Mouse (Mus musculus) stomach, embryonic 15.5 days (tissue): ENCODE data around the gene Tmem47. TPM values are rescaled to one million over a fixed set of nuclear protein-coding genes. Genes with fewer than 3 reads are reported as not detected.
A peak's percentile ranks its signal among the peaks of the same experiment; 100 is the strongest.

Experiments
- ATAC-seq: fragments of 200-750 bp; cut with Nextera tagmentation; 2 replicates; pipeline ENCODE4 v1.8.0; 2017; ENCODE audit warnings: low read depth, moderate number of reproducible peaks, moderate TSS enrichment; ENCODE audit not compliant: insufficient read depth, low FRiP score
- H3K27ac ChIP-seq: fragments of 300-500 bp; sonication (generic); 2 replicates; pipeline ENCODE4 v1.5.1; 2015; ENCODE audit warnings: mild to moderate bottlenecking, inconsistent platforms
- H3K27me3 ChIP-seq: fragments of 300-500 bp; sonication (generic); replicated peaks from 2 replicates; pipeline ENCODE4 v1.6.1; 2015; ENCODE audit warnings: inconsistent platforms
- H3K36me3 ChIP-seq: fragments of 300-500 bp; sonication (generic); 2 replicates; pipeline ENCODE4 v1.6.1; 2015; ENCODE audit warnings: inconsistent platforms
- H3K4me1 ChIP-seq: fragments of 300-500 bp; sonication (generic); 2 replicates; pipeline ENCODE4 v1.6.1; 2015; ENCODE audit warnings: inconsistent platforms
- H3K4me2 ChIP-seq: fragments of 300-500 bp; sonication (generic); 2 replicates; pipeline ENCODE4 v1.6.1; 2015; ENCODE audit warnings: mild to moderate bottlenecking, inconsistent platforms
- H3K4me3 ChIP-seq: fragments of 300-500 bp; sonication (generic); replicated peaks from 2 replicates; pipeline ENCODE4 v1.5.1; 2015; ENCODE audit warnings: inconsistent platforms
- H3K9ac ChIP-seq: fragments of 300-500 bp; sonication (generic); 2 replicates; pipeline ENCODE4 v1.6.1; 2015; ENCODE audit warnings: inconsistent platforms
- H3K9me3 ChIP-seq: fragments of 300-500 bp; sonication (generic); 2 replicates; pipeline ENCODE4 v1.6.1; 2016; ENCODE audit warnings: inconsistent platforms
- WGBS: fragments of 180-500 bp; shearing (Covaris S2); methylation state at CpG from one replicate; pipeline ENCODE4 v1.1.7; 2015; 5-methylcytosine and 5-hydroxymethylcytosine counted together
- polyA plus RNA-seq: library from polyadenylated mRNA; unstranded; fragments of >200 nt; fragmentation: Nextera tagmentation; extraction: Ambion mirVana; gene quantifications from 2 replicates; pipeline ENCODE4 v1.2.1, GENCODE M21; 2015

Tmem47 gene
- 12.5 and 17.1 TPM in 2 replicates for polyA plus RNA-seq

GRCm38 (mm10) chrX:81070210-81070803 lies at the start of gene Tmem47:
TSS of gene Tmem47 (plus strand) at chrX:81070698.
- no peaks in the 10 kb centered on the region for H3K9me3 ChIP-seq
- H3K36me3 ChIP-seq = no peaks in the 10 kb centered on the region
- H3K4me3 ChIP-seq = peak within 1 kb of the TSS; percentile 56
- peak within 1 kb of the TSS; percentile 69 for H3K27ac ChIP-seq
- peak within 1 kb of the TSS; percentile 60 for H3K4me2 ChIP-seq
- peak within 1 kb of the TSS; percentile 29; the same call in 1 of the 2 replicates for H3K9ac ChIP-seq
- no peaks in the 10 kb centered on the region for H3K4me1 ChIP-seq
- no peaks in the 10 kb centered on the region for H3K27me3 ChIP-seq
- 4% methylated on average over 35 of the region's 39 CpGs for WGBS
- peak; percentile 94 for ATAC-seq

GRCm38 (mm10) chrX:81070804-81071461 lies 435 bp downstream of the Tmem47 start:
- 15% methylated on average over 37 of the region's 45 CpGs for WGBS
- no peak; the same call in 1 of the 2 replicates for ATAC-seq
- H3K9ac ChIP-seq = peak overlapping the region; percentile 29; the same call in 1 of the 2 replicates

GRCm38 (mm10) chrX:81071746-81072640 lies 1.5 kb downstream of the Tmem47 start:
- Histone ChIP-seq H3K27ac (peak overlapping the region; percentile 68; the same call in 1 of the 2 replicates), H3K36me3 (no peaks in the 10 kb centered on the region), H3K27me3 (no peaks in the 10 kb centered on the region), H3K4me1 (no peaks in the 10 kb centered on the region), H3K4me3 (peak overlapping the region; percentile 56), H3K9me3 (no peaks in the 10 kb centered on the region), H3K4me2 (peak overlapping the region; percentile 60), H3K9ac (no peak overlapping the region)
- 19% methylated on average over 12 of the region's 14 CpGs for WGBS
- ATAC-seq = no peak

More at GRCm38 (mm10) chrX:81070804-81071461, 435 bp downstream of the Tmem47 start:
- no peaks in the 10 kb centered on the region for H3K27me3 ChIP-seq
- H3K9me3 ChIP-seq = no peaks in the 10 kb centered on the region
- peak overlapping the region; percentile 60 for H3K4me2 ChIP-seq
- no peaks in the 10 kb centered on the region for H3K4me1 ChIP-seq
- no peaks in the 10 kb centered on the region for H3K36me3 ChIP-seq
- H3K27ac ChIP-seq = peak overlapping the region; percentile 69
- H3K4me3 ChIP-seq = peak overlapping the region; percentile 56

- ATAC-seq = no peak
- peak overlapping the region; percentile 60 for H3K4me2 ChIP-seq
- no peaks in the 10 kb centered on the region for H3K9me3 ChIP-seq
- H3K27me3 ChIP-seq = no peaks in the 10 kb centered on the region
- no peaks in the 10 kb centered on the region for H3K36me3 ChIP-seq
- 5% methylated on average over 2 of the region's 2 CpGs for WGBS
- no peak overlapping the region for H3K9ac ChIP-seq
- H3K4me3 ChIP-seq = peak overlapping the region; percentile 56
- H3K4me1 ChIP-seq = no peaks in the 10 kb centered on the region
- no peak overlapping the region for H3K27ac ChIP-seq
Measured at GRCm38 (mm10) chrX:81072651-81073050, 2.2 kb downstream of the Tmem47 start.

- no peaks in the 10 kb centered on the region for H3K9me3 ChIP-seq
- WGBS = 54% methylated on average over 4 of the region's 4 CpGs
- H3K4me2 ChIP-seq = no peak overlapping the region
- no peaks in the 10 kb centered on the region for H3K27me3 ChIP-seq
- H3K4me3 ChIP-seq = no peak overlapping the region
- no peak overlapping the region for H3K9ac ChIP-seq
- no peaks in the 10 kb centered on the region for H3K36me3 ChIP-seq
- no peak overlapping the region for H3K27ac ChIP-seq
- no peak for ATAC-seq
- no peaks in the 10 kb centered on the region for H3K4me1 ChIP-seq
Measured at GRCm38 (mm10) chrX:81073834-81074233, 3.3 kb downstream of the Tmem47 start.

GRCm38 (mm10) chrX:81078522-81078921 lies 8.0 kb downstream of the Tmem47 start:
- Histone ChIP-seq H3K9ac (no peak overlapping the region), H3K27ac (no peak overlapping the region), H3K36me3 (no peaks in the 10 kb centered on the region), H3K4me2 (no peak overlapping the region), H3K4me1 (no peaks in the 10 kb centered on the region), H3K4me3 (no peak overlapping the region), H3K9me3 (no peaks in the 10 kb centered on the region), H3K27me3 (no peaks in the 10 kb centered on the region)
- no peak for ATAC-seq

GRCm38 (mm10) chrX:81080996-81081395 lies 10.5 kb downstream of the Tmem47 start:
- WGBS = 48% methylated on average over 2 of the region's 2 CpGs
- ATAC-seq = no peak

GRCm38 (mm10) chrX:81085025-81085752 lies 14.7 kb downstream of the Tmem47 start:
- Histone ChIP-seq H3K27ac (no peak overlapping the region), H3K4me2 (no peak overlapping the region)

More at GRCm38 (mm10) chrX:81080996-81081395, 10.5 kb downstream of the Tmem47 start:
- Histone ChIP-seq H3K4me2 (no peak overlapping the region), H3K9ac (no peak overlapping the region), H3K4me3 (no peak overlapping the region), H3K27ac (no peak overlapping the region), H3K9me3 (no peaks in the 10 kb centered on the region), H3K36me3 (no peaks in the 10 kb centered on the region), H3K27me3 (no peaks in the 10 kb centered on the region), H3K4me1 (no peaks in the 10 kb centered on the region)

GRCm38 (mm10) chrX:81147416-81147815 lies 76.9 kb downstream of the Tmem47 start:
- Histone ChIP-seq H3K9ac (no peak overlapping the region), H3K27me3 (no peaks in the 10 kb centered on the region), H3K27ac (no peak overlapping the region), H3K4me2 (no peak overlapping the region), H3K36me3 (no peaks in the 10 kb centered on the region), H3K9me3 (no peaks in the 10 kb centered on the region), H3K4me3 (no peak overlapping the region), H3K4me1 (no peaks in the 10 kb centered on the region)
- ATAC-seq = no peak
- WGBS = 52% methylated on average over 1 of the region's 1 CpGs

More at GRCm38 (mm10) chrX:81085025-81085752, 14.7 kb downstream of the Tmem47 start:
- H3K27me3 ChIP-seq = no peaks in the 10 kb centered on the region
- WGBS = 42% methylated on average over 2 of the region's 2 CpGs
- no peak overlapping the region for H3K4me3 ChIP-seq
- no peaks in the 10 kb centered on the region for H3K9me3 ChIP-seq
- no peaks in the 10 kb centered on the region for H3K4me1 ChIP-seq
- H3K9ac ChIP-seq = no peak overlapping the region
- no peak for ATAC-seq
- no peaks in the 10 kb centered on the region for H3K36me3 ChIP-seq
